Mouse (Mus musculus) CH12F3 (cell line): ENCODE results near the gene 2010315B03Rik.
"Not testable (repeated sequence)": the region's sequence is repeated elsewhere in the genome, so short reads cannot be mapped to it uniquely, and the experiment has no call there.

Source experiments
- in situ Hi-C: fragments of 300-500 bp; cut with MboI; formaldehyde crosslinking; loops from 2 replicates; pipeline ENCODE4 v1.14.3; 2020; ENCODE audit warnings: low sequenced_read_pairs

2010315B03Rik gene

GRCm38 (mm10) chr9:124312171-124313142 is at the start of gene 2010315B03Rik:
Gene 2010315B03Rik (minus strand): TSS chr9:124312696.
- in situ Hi-C loops, result no loop called here

- in situ Hi-C loops, result no loop called here
These were observed 994 bp downstream of the 2010315B03Rik start for GRCm38 (mm10) chr9:124311502-124311901.

- in situ Hi-C loops, result no loop called here
These were observed 24.2 kb downstream of the 2010315B03Rik start for GRCm38 (mm10) chr9:124288329-124288728.

- in situ Hi-C loops, result no loop called here
These were observed 30.4 kb downstream of the 2010315B03Rik start for GRCm38 (mm10) chr9:124281912-124282686.

GRCm38 (mm10) chr9:124281448-124281791 is 31.1 kb downstream of the 2010315B03Rik start:
- in situ Hi-C loops, result no loop called here

- in situ Hi-C loops, result no loop called here
These were observed 31.7 kb downstream of the 2010315B03Rik start for GRCm38 (mm10) chr9:124280576-124281447.

- in situ Hi-C loops, result no loop called here
These were observed 33.2 kb downstream of the 2010315B03Rik start for GRCm38 (mm10) chr9:124279300-124279699.

GRCm38 (mm10) chr9:124275064-124275463 is 37.4 kb downstream of the 2010315B03Rik start:
- in situ Hi-C loops, result no loop called here

GRCm38 (mm10) chr9:124273172-124273571 is 39.3 kb downstream of the 2010315B03Rik start:
- in situ Hi-C loops, result no loop called here

GRCm38 (mm10) chr9:124267929-124268328 is 44.6 kb downstream of the 2010315B03Rik start:
- in situ Hi-C loops, result no loop called here

- in situ Hi-C loops, result no loop called here
These were observed 45.0 kb downstream of the 2010315B03Rik start for GRCm38 (mm10) chr9:124267493-124267892.

GRCm38 (mm10) chr9:124262987-124263717 is 49.3 kb downstream of the 2010315B03Rik start:
- in situ Hi-C loops, result no loop called here

- in situ Hi-C loops, result no loop called here
These were observed 54.4 kb downstream of the 2010315B03Rik start for GRCm38 (mm10) chr9:124258067-124258556.

- in situ Hi-C loops, result no loop called here
These were observed 55.1 kb downstream of the 2010315B03Rik start for GRCm38 (mm10) chr9:124257200-124258066.

GRCm38 (mm10) chr9:124256271-124257199 is 56.0 kb downstream of the 2010315B03Rik start:
- in situ Hi-C loops, result not testable (repeated sequence)

GRCm38 (mm10) chr9:124251438-124251837 is 61.1 kb downstream of the 2010315B03Rik start:
- in situ Hi-C loops, result no loop called here
